Mouse (Mus musculus) midbrain, embryonic 11.5 days (tissue): ENCODE results near the gene Selenbp1. TPM values are rescaled to one million over a fixed set of nuclear protein-coding genes. Genes with fewer than 3 reads are reported as not detected.
"Not testable (repeated sequence)": the region's sequence is repeated elsewhere in the genome, so short reads cannot be mapped to it uniquely, and the experiment has no call there.

Experiments
- ATAC-seq: fragments of 200-750 bp; cut with Nextera tagmentation; 2 replicates; pipeline ENCODE4 v1.8.0; 2017; ENCODE audit warnings: moderate TSS enrichment, moderate library complexity; ENCODE audit not compliant: low FRiP score
- DNase-seq: peaks from one replicate; pipeline ENCODE4 v3.0.0; 2015; ENCODE audit warnings: low spot score; ENCODE audit errors: missing footprints
- H3K27ac ChIP-seq: fragments of 300-500 bp; sonication (generic); 2 replicates; pipeline ENCODE4 v1.5.1; 2014; ENCODE audit warnings: low read depth, low read length
- H3K27me3 ChIP-seq: fragments of 300-500 bp; sonication (generic); 2 replicates; pipeline ENCODE4 v1.6.1; 2014; ENCODE audit warnings: mild to moderate bottlenecking, low read length, moderate library complexity, mixed read lengths; ENCODE audit not compliant: control insufficient read depth, insufficient read depth
- H3K36me3 ChIP-seq: fragments of 300-500 bp; sonication (generic); 2 replicates; pipeline ENCODE4 v1.6.1; 2014; ENCODE audit warnings: mild to moderate bottlenecking, low read length, moderate library complexity, mixed read lengths; ENCODE audit not compliant: control insufficient read depth, insufficient read depth
- H3K4me1 ChIP-seq: fragments of 300-500 bp; sonication (generic); 2 replicates; pipeline ENCODE4 v1.6.1; 2014; ENCODE audit warnings: low read length; ENCODE audit not compliant: control insufficient read depth, insufficient read depth
- H3K4me2 ChIP-seq: fragments of 300-500 bp; sonication (generic); 2 replicates; pipeline ENCODE4 v1.6.1; 2014; ENCODE audit warnings: mild to moderate bottlenecking, moderate library complexity
- H3K4me3 ChIP-seq: fragments of 300-500 bp; sonication (generic); 2 replicates; pipeline ENCODE4 v1.5.1; 2014; ENCODE audit warnings: low read depth, low read length
- H3K9ac ChIP-seq: fragments of 300-500 bp; sonication (generic); 2 replicates; pipeline ENCODE4 v1.6.1; 2014; ENCODE audit warnings: low read length
- H3K9me3 ChIP-seq: fragments of 300-500 bp; sonication (generic); 2 replicates; pipeline ENCODE4 v1.6.1; 2016; ENCODE audit warnings: low read length; ENCODE audit not compliant: control insufficient read depth
- WGBS: fragments of 180-500 bp; shearing (Covaris S2); extraction: QIAGEN DNeasy Blood & Tissue Kit; methylation state at CpG from one replicate; pipeline ENCODE4 v1.1.7; 2014; 5-methylcytosine and 5-hydroxymethylcytosine counted together
- polyA plus RNA-seq: library from polyadenylated mRNA; unstranded; fragments of >200 nt; fragmentation: Nextera tagmentation; extraction: Ambion mirVana; gene quantifications from 2 replicates; pipeline ENCODE4 v1.2.1, GENCODE M21; 2014

Gene Selenbp1
- polyA plus RNA-seq, 1 experiment from 2014 or later = 3.6 TPM

- Histone ChIP-seq H3K4me3 (no peak overlapping the region), H3K27me3 (no peaks in the 10 kb centered on the region), H3K9ac (no peak overlapping the region), H3K9me3 (no peaks in the 10 kb centered on the region), H3K4me2 (no peak overlapping the region), H3K36me3 (no peaks in the 10 kb centered on the region), H3K27ac (no peak overlapping the region), H3K4me1 (no peaks in the 10 kb centered on the region)
- 83% methylated on average over 5 of the region's 5 CpGs for WGBS
- DNase-seq = no peak
- no peak for ATAC-seq
Observed at GRCm38 (mm10) chr3:94913801-94914200, 19.1 kb upstream of the Selenbp1 start.

DNA sequence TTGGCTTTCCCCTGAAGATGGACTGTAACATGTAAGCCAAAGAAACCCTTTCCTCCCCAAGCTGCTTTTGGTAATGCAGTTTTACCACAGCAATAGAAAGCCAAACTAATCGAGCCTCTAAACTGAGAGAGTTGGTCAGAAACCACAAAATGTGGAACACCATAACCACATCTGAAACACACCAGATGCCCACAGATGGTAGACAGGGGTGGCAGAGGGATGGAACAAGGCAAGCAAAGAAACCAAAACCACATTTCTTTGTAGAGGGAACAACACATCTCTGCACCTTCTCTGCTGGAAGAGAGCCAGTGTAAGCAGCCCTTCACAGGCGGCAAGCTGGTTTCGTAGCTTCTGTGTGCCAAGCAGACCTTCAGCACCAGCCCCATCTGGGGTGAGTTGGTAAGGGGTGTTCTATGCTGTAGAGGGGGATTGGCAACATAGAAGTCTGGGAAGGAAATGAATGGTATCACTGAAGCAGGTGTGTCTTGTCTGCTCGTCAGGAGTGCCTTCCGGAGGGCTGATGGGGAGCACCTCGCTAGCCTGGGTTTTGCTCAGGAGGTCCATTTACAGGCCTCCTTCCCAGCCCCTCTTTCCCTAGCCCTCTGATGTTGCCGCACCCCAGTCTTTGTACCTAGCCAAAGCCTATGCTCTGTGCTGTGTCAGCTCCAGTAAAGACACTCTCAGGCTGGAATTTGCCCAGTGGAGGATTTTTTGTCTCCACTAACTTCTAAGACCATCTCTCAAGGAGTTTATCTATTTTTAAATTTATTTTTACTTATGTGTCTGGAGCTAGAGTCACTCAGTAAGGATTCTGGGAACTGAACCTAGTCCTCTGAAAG is 16.7 kb upstream of the Selenbp1 start:
- H3K27ac ChIP-seq = no peak overlapping the region
- no peak overlapping the region for H3K9ac ChIP-seq
- no peaks in the 10 kb centered on the region for H3K36me3 ChIP-seq
- no peak overlapping the region for H3K4me3 ChIP-seq
- no peak for ATAC-seq
- H3K4me2 ChIP-seq = no peak overlapping the region
- DNase-seq = no peak
- no peaks in the 10 kb centered on the region for H3K9me3 ChIP-seq
- H3K27me3 ChIP-seq = no peaks in the 10 kb centered on the region
- 92% methylated on average over 7 of the region's 7 CpGs for WGBS
- H3K4me1 ChIP-seq = no peaks in the 10 kb centered on the region

- Histone ChIP-seq H3K9me3 (no peaks in the 10 kb centered on the region), H3K4me3 (no peak overlapping the region), H3K4me2 (no peak overlapping the region), H3K36me3 (no peaks in the 10 kb centered on the region), H3K4me1 (no peaks in the 10 kb centered on the region), H3K27ac (no peak overlapping the region), H3K9ac (no peak overlapping the region), H3K27me3 (no peaks in the 10 kb centered on the region)
- ATAC-seq (no peak), DNase-seq (no peak)
- WGBS = 32% methylated on average over 14 of the region's 14 CpGs
Observed at GRCm38 (mm10) chr3:94917816-94918361, 15.0 kb upstream of the Selenbp1 start.

DNA sequence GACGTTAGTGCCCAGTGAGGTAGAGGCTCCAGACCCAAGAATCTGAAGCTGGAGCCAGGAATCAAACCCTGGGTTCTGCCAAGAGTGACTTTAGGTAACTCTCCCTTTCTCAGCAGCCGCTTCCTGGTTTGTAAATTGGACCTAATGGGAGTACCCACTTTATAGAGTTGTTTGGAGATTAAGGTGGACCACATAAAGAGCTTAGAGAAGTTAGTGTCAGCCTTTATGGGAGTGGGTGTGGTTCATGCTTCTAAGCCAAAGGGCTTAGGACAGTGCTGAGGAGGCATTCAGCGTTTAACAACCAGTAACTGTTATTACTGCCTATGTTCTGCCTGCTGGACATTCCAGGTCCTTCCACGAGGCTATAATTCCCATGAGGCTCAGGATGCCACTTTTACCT is 14.0 kb upstream of the Selenbp1 start:
- no peak overlapping the region for H3K4me2 ChIP-seq
- H3K4me1 ChIP-seq = no peaks in the 10 kb centered on the region
- H3K9ac ChIP-seq = no peak overlapping the region
- ATAC-seq = no peak
- no peak for DNase-seq
- no peak overlapping the region for H3K4me3 ChIP-seq
- H3K27ac ChIP-seq = no peak overlapping the region
- 77% methylated on average over 4 of the region's 4 CpGs for WGBS
- no peaks in the 10 kb centered on the region for H3K36me3 ChIP-seq
- no peaks in the 10 kb centered on the region for H3K27me3 ChIP-seq
- H3K9me3 ChIP-seq = no peaks in the 10 kb centered on the region

DNA sequence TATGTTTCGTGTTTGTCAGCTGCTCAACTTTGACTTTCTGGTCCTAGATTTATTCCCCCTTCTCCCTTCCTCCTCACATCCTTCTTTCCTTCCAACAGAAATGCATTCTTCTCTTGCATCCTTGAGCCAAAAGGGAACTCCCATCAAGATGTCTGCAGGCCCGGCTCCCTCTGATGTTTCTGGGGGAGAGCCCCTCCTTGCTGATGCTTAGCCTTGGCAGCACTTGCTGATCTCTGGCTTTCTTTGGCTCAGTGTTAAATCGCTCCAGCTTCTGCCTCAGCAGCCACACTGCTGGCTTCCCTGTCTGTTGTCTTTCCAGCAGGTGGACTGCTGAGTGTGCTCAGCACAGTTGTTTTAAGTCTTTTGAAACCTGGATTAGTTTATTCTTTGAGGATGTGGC is 11.8 kb upstream of the Selenbp1 start:
- ATAC-seq (no peak), DNase-seq (no peak)
- Histone ChIP-seq H3K9ac (no peak overlapping the region), H3K4me2 (no peak overlapping the region), H3K36me3 (no peaks in the 10 kb centered on the region), H3K4me1 (no peaks in the 10 kb centered on the region), H3K27me3 (no peaks in the 10 kb centered on the region), H3K9me3 (no peaks in the 10 kb centered on the region), H3K4me3 (no peak overlapping the region), H3K27ac (no peak overlapping the region)
- WGBS = 52% methylated on average over 3 of the region's 3 CpGs

GRCm38 (mm10) chr3:94922333-94922732 is 10.5 kb upstream of the Selenbp1 start:
- 54% methylated on average over 3 of the region's 3 CpGs for WGBS
- ATAC-seq = no peak

GRCm38 (mm10) chr3:94924688-94925087 is 8.2 kb upstream of the Selenbp1 start:
- Histone ChIP-seq H3K4me1 (no peaks in the 10 kb centered on the region), H3K9ac (no peak overlapping the region), H3K4me3 (no peak overlapping the region), H3K27me3 (no peaks in the 10 kb centered on the region), H3K4me2 (no peak overlapping the region), H3K27ac (no peak overlapping the region), H3K9me3 (no peaks in the 10 kb centered on the region), H3K36me3 (no peaks in the 10 kb centered on the region)
- 87% methylated on average over 8 of the region's 8 CpGs for WGBS
- DNase-seq = no peak
- ATAC-seq = no peak

More at GRCm38 (mm10) chr3:94922333-94922732, 10.5 kb upstream of the Selenbp1 start:
- no peak overlapping the region for H3K4me3 ChIP-seq
- no peak overlapping the region for H3K27ac ChIP-seq
- H3K4me1 ChIP-seq = no peaks in the 10 kb centered on the region
- H3K9ac ChIP-seq = no peak overlapping the region
- H3K27me3 ChIP-seq = no peaks in the 10 kb centered on the region
- H3K9me3 ChIP-seq = no peaks in the 10 kb centered on the region
- H3K4me2 ChIP-seq = no peak overlapping the region
- no peaks in the 10 kb centered on the region for H3K36me3 ChIP-seq
- no peak for DNase-seq

DNA sequence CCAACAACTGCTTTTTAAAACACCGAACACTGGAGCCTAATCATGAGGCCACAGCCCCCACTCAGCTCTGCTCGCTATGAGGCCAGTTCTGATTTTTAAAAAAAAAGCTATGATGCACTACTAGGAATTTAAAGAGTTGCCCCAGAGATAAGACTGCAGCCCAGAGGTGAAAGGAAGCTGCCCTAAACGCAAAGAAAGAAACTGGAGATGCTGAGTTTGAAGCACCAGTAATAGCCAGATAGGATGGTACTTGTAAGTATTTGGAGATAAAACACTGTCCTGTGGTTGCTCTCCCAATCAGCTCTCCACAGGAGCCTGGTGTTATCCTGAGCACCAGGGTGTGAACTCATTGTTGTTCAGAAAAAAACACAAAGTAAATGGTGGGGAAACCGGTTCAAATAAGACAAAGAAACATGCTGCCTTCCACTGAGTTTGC is 6.5 kb upstream of the Selenbp1 start:
- H3K27me3 ChIP-seq, H3K9ac ChIP-seq, H3K4me1 ChIP-seq, H3K36me3 ChIP-seq, ATAC-seq, H3K27ac ChIP-seq, H3K9me3 ChIP-seq, H3K4me2 ChIP-seq, DNase-seq, H3K4me3 ChIP-seq: not testable (repeated sequence)
- 48% methylated on average over 4 of the region's 4 CpGs for WGBS

- not testable (repeated sequence) for ATAC-seq, H3K4me3 ChIP-seq, H3K4me2 ChIP-seq, H3K27ac ChIP-seq, H3K9me3 ChIP-seq, DNase-seq, H3K9ac ChIP-seq, H3K36me3 ChIP-seq, H3K27me3 ChIP-seq, H3K4me1 ChIP-seq
- WGBS = 82% methylated on average over 4 of the region's 4 CpGs
Observed at GRCm38 (mm10) chr3:94928979-94929378, 3.9 kb upstream of the Selenbp1 start.
